Mouse (Mus musculus) c-Kit-positive CD71-positive TER-119-positive erythroid progenitor cells, embryonic 14.5 days (primary cell): ENCODE results near the gene Tbc1d22a.
A peak's percentile ranks its signal among the peaks of the same experiment; 100 is the strongest.
"Not testable (repeated sequence)": the region's sequence is repeated elsewhere in the genome, so short reads cannot be mapped to it uniquely, and the experiment has no call there.

Source experiments
- DNase-seq: peaks from one replicate; pipeline ENCODE4 v3.0.0-alpha.2; 2013; ENCODE audit warnings: low spot score

The Tbc1d22a gene

DNA sequence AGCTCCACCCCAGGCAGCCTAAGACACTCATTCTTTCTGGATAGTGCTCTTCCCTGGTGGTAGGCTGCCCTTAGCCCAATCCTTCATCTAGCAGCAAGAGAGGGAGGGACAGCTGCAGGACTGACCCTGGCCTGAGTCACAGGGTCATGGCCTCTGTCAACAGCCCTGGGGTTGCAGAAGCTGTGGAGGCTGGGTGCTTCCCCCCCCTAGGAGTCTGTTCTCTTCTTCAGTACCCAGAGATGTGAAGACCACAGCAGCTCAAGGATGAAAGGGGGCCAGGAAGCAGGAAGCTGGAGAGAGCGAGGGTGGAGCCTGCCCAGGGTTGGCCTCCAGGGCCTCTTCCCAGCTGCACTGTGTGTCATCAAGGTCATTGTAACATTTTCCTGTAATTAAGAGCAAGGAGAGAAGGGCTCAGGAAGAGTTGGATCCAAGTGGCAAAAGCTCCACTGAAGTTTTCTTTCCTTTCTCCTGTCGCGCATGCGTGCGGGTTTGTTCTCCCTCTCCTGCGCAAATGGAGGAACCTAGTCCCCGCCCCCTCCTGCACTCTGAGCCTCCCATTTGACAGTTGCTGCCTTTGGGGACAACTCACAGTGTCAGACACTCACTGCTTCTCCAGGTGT lies 10.2 kb upstream of the Tbc1d22a start:
- no peak for DNase-seq

DNA sequence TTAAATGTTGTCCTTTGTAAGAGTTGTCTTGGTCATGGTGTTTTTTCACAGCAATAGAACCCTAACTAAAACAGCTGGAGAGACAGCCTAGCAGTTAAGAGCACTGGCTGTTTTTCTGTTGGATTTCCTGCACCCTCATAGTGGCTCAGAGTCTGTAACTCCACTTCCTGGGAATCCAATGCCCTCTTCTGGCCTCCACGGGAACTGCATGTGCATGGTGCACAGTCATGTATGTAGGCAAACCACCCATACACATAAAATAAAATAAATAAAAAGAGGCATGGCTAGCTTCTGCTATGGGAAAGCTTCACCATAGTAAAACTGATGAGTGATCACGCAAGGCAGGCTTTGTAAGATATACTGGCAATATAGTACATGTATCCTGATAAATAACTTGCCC lies 9.0 kb upstream of the Tbc1d22a start:
- DNase-seq = peak; percentile 59

DNA sequence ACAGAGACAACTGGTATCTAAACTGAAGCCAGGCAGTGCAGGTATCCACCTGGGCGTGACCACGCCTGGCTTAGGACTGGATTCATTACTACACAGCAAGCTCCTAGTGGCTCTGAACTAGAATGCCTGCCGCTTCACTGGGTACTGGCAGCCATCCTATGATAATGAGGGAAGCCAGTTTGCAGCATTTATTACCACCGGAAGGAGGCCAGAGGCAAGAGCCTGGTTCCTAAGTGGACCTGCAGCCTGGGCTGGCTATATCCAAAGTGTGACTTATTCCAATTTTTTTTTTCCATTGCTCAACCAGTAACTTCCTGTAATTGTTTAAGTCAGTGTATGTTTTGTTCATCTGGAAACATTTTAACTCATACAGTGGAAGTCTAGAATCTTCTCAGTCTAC lies 7.9 kb upstream of the Tbc1d22a start:
- no peak for DNase-seq

DNA sequence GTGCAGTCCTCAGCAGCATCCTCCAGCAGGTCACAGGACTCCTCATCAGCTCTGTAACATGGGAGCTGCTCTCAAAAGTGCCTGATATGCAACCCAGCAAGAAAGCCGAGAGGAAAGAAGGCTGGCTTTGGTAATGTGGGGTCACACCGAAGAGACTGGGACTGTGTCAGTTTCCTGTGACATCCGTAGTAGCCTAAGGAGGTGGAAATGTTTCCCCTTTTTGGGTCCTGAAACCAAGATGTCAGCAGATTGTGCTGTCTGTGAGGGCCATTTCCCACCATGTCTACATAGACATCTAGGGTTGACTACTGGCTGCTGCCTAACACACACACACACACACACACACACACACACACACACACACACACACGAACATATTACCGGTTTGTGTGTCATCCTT lies 2.1 kb upstream of the Tbc1d22a start:
- DNase-seq = not testable (repeated sequence)

DNA sequence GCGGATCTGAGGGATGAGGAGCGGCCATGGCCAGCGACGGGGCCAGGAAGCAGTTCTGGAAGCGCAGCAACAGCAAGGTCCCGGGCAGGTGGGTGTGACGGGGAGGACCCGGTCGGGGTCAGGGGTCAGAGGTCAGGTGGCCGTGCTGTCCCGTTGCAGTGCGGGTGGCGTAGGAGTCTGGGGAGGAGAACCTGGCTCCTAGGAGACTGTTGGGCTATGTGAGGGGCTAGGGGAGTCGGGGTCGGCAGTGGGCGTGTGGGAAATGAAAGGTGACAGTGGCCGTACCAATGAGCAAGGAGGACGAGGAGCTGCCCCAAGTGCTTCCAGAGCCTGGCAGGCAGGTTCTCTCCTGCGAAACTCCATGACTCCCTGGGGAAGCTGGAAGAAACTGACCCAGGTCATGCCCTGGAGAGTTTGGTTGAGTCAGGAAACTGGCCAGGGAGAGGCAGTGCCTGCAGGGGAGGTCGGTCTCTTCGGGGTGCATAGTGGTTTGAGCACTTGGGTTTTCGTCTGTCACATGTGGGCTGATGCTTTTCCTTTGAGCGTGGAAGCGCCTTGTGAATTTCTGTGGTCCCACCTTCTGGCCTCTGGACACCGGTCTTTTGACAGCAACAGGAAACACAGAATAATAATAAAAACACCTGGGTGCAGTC lies 416 bp downstream of the Tbc1d22a start:
- no peak for DNase-seq

DNA sequence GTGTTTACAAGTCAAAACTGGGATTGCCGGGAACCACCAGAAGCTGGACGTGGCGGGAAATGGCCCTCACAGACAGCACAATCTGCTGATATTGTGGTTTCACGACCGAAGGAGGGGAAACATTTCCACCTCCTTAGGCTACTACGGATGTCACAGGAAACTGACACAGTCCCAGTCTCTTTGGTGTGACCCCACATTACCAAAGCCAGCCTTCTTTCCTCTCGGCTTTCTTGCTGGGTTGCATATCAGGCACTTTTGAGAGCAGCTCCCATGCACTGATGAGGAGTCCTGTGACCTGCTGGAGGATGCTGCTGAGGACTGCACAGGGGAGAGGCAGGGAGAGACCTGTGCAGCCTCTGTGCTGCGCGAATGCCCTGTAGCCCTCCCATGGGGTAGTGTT lies 2.4 kb downstream of the Tbc1d22a start:
- not testable (repeated sequence) for DNase-seq

DNA sequence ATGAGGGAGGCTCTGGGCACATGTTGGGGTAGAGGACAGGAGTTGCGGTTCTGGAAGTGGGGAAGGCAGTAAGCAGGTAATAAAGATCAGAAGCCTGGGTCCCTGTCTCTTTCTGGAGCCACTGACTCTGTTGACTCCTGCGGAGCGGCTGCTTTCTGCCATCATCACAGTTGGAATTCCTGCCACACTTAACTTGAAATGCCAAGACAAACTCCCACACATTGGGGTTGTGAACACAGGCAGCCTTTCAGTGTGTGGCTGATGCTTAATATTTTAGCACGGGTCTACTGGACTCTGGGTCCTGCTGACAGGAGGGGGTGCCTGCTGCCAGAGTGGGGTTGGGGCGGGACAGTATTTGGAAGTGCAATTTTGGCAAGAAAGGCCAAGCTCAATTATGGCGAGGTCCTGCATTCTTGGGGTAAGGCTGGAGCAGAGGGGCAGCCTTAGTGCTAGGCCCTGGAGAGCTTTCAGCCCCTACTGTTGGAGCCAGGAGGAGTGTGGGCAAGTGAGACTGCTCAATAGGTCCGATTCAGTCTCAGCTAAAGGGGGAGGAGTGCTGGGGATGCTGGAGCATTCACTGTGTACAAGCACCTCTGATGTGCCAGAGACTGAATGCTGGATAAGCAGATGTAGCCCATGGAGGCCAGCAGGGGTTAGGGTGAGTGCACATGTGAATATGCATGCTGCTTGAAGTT lies 5.4 kb downstream of the Tbc1d22a start:
- no peak for DNase-seq

DNA sequence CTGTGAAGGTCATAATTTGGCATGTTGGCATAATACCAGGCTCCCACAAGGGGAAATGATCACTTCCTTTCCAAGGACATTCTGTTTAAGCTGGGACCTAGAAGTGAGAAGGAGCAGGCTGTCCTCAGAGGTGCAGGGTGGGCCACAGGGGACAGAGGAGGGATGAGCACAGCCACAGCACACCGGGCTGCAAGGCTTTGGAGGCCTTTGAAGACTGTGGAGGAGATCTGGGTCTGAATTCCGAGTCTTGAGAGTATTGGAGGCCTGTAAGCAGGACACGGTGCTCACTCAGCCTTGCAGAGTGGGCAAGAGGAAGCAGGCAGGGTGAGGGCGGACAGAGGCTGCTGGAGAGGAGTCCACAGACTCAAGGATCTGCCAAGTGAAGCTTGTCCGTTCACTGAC lies 6.0 kb downstream of the Tbc1d22a start:
- DNase-seq = no peak

DNA sequence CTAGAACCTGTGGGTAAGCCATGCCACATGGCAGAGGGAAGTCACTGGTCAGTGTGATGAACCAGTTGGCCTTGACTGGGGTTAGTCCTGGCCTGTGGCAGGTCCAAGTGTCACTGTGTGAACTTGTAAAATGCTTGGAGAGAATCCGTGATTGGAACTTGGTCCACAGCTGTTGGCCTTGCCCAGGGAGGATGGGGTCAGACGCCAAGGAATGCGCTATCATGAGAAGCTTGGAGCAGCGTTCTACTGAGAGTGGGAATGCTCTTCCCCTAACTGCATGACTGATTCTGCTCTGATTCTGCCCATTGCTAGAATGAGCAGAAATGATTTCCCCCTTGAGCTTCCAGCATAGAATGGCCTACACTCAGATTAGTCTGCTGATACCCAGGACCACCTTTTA lies 6.5 kb downstream of the Tbc1d22a start:
- no peak for DNase-seq

DNA sequence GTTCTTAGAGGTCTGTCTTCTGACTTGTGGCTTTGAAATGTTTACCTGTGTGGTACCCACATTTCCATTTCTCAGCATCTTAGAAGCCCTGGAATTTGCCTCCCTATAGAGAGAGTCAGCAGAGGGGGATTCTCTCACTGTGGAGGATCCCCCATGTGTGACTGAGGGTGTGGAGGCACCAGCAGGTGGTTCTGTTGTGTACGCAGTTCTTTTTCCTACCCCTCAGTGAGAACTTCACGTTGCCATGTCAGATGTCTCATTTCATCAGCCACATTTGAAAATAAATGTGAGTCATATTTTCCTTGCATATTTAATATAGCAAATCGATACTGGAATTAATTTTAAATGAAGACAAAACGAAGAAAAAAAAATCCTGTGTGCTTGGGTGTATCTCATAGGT lies 7.1 kb downstream of the Tbc1d22a start:
- no peak for DNase-seq

DNA sequence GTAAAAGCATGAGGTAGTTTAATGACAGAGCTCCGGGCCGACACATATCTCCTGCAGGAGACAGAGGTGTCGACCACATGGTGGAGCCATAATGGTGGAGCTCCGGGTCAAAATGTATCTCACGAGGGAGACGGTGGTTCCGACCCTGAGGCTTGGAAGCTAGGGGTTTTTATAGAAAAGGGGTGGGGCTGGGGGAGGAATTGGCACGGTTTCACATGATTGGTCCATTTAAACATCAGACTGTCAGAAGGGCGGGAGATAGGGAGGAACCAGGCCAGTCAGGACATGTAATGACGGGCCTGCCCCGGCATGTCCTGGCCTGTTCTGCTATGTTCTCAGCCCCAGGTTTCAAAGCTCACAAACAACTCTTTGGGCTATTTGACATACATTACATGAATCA lies 7.6 kb downstream of the Tbc1d22a start:
- not testable (repeated sequence) for DNase-seq

DNA sequence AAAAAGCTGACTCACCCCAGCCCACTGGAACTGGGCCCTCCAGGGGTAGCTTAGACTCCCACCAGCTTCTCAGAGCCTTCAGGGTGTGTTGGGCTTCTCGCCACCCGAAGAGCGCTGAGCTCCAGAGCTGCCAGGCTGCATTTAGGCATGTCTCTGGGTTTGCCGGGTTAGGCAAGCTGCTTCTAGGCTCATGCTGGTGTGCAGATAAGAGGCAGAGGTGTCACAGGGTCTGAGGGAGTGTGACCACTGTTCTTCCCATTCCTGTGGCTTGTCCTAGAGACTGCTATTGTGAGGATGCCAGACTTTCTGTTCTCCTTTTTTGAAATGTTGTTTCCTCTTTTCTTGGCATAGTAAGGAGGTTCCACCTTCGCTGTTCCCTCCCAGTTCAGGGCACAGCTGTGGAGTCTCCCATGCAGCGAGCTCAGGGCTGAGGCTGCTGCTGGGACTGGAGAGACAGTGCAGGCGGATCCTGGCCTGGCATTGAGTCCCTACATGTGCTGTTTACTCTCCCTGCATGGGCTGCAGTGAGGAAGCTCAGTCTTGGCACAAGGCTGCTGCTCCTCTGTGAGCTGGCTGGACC lies 10.8 kb downstream of the Tbc1d22a start:
- no peak for DNase-seq

DNA sequence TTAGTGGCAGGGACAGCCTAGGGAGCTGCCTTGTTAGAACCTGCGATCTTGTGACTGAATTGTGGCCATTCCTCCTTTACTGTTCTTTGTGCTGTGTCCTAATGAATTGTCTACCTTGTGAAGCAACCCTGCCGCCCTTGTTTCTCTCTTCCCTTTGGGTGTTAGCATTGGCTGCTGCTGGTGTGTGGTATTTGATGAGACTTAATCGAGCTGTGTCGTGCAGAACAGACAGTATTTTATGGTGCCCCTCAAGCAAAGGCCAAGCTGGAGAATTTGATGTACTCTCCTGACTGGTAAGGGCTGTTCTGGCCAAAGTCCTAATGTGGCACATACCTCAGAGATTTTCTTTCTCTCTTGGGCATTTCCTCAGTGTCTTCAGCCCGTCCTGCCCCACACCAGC lies 12.0 kb downstream of the Tbc1d22a start:
- DNase-seq = no peak

DNA sequence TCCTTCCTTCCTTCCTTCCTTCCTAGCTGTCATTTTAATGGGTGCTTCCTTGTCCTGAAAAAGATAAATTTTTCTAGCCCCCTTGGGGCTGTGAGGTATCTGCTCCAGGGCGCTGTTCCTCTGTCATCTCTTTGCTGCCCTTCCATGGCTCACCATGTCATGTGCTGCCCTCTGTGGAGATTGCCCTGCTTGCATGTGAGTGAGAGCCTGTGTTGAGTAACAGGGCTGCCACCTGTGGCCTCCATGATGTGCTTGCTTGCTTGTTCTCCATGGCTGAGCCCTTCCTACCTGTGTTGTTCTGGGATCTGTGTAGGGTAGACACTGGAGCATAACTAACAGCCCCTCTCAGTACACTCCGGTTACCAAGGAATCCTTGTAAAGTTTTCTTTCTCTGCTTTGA lies 12.7 kb downstream of the Tbc1d22a start:
- no peak for DNase-seq

DNA sequence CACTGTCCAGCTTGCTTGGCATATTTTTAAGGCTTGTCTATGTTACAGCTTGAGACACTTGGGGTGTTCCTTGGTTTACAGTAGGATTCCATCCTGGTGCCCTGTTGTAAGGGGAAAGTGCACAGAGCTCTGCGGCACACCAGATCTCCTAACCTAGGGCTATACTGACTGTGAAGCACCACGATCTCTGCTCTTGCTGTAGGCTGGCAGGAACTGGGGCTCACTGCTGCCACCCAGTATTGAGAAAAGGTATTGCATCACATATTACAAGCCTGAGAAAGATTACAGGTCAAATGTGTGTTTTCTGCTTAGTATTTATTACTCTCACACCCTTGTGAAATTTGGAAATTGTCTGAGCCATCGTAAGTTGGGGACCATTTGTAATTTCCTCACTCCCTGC lies 13.9 kb downstream of the Tbc1d22a start:
- no peak for DNase-seq

DNA sequence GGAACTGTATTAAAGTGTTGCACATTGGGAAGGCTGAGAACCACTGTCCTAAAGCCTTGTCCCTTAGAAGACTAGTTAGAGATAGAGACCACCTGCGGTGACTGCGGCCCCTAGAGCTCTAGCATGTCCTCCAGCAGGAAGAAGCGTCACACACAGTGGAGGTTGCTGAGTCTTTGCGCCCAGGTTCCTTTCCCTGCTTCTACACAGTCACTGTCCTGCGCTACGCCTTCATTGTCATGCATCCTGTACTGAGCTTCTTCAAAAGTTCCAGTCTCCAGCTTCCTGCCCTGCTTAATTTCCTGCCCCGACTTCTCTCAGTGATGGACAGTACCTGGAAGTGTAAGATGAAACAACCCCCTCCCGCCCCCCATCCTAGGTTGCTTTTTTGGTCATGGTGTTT lies 14.8 kb downstream of the Tbc1d22a start:
- no peak for DNase-seq

DNA sequence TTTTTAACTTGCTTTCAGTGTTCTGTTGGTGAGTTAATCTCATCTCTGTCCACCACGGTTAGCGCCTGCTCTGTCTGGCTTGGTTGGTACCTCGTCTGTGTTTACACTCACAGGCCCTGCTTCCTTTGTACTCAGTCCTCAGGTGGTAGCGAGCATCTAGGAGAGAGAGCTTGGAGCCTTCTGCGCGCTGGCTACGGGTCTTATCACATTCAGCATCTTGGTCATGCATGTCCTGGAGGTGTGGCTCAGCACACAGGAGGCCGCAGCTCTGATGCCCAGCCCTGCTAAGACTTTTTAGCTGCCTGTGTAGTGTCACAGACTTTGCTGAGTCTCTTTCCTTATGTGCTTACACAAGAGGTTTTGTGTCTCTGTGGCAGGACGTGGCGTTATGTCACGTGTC lies 15.4 kb downstream of the Tbc1d22a start:
- DNase-seq = no peak

DNA sequence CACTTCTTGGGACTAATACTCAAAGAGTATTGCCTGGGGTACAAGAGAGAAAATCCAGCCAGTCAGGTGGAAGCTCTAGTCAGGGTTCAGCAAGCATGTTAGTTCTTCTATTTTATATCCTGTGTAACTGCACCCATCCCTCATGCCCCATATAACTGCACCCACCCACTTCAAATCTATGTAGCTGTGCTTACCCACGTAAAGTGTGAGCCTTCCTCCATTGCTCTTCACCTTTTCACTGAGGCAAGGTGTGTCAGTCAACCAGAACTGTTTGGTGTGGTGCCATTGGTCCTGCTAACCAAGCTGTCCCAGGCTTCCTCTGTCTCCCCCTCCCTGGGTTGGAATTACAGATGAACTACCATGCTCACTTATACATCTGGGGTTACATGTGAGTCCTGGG lies 16.9 kb downstream of the Tbc1d22a start:
- no peak for DNase-seq

DNA sequence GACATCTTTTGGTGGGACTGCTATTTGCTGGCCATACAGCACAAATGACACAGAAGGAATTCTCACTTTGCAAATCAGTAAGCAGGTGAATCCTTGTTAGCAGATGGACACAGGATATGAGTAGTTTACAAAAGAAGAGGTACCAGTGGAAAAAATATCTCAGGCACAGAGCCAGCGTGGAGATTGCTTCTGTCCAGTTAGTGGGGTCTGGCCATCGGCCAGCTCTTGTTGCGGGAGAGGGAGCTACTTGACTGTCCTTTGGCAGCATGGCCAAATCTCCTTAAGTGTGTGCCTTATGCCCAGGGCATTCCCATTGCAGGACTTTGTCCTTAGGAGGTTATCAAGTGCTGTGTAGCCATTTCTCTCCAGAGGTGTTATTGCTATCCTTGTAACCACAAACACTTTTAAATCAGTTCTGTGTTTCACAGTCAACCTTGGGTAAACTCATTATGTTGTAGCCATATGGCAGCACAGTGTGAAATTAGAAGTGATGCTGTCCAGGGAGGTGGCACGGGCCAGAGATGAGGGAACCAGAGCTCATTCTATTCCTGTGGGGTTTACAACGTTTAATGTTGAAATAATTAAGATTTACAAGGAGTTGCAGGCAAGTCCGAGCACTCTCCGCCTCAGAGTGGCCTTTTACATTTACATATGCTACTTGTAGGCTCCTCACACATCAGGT lies 17.7 kb downstream of the Tbc1d22a start:
- DNase-seq = no peak

DNA sequence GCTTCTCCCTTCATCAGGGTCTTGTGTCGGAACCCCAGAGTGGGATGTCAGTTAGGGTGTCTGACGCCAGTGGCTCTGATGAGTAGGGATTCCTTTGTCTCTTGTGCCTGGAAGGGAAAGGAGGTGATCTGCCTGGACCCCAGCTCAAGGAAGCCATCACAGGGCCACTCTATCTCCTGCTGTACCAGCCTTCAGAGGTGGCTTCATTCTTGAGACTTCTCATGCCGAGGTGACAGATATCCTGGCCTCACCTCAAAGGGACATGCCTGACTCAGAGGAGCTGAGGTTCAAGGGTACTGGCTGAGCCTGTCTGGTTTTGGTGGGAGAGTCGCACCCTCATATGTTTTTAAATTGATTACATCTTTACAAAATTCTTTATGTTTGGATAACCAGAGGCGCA lies 19.7 kb downstream of the Tbc1d22a start:
- DNase-seq = no peak

DNA sequence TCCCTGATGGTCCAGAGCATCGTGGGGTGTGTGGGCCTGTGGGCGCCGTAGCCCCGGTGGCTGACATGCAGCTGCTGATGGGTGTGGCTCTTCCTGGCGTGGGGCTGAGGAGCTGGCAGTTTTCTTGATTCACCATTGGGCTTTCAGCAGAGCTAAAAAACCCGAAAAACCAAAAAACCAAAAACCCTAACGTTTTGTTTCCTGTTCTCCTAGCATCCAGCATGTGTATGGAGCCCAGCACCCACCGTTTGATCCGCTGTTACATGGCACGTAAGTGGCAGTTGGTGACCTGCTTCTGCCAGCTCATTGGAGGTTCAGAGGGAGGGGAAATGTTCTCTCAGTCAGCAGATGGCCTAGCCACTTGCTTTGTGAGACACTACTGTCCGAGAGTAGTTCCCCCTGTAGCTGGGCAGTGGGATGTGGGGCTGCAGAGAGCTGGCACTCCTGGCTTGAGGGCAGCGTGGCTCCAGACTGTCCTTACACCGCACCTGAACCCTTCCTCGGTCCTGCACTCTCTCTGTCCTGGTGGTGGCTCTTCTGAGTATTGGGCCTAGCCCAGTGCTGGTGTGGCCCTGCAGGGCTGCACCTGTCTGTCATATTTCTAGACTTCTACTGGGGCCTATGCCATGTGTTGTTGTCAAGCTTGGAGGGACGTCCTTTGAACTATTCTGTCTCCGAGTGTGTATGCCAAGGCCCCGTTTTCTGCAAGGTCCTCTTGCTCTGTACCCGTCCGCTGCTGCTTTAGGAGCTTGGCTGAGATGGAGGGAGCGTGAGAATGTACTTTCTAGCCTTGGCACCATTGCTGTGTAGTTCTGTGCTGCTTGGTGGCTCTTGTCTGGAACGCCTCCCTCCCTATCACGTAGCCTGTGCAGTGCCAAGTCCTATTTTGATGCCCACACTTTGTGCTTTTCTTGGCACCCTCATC lies 20.5 kb downstream of the Tbc1d22a start:
- DNase-seq = no peak

DNA sequence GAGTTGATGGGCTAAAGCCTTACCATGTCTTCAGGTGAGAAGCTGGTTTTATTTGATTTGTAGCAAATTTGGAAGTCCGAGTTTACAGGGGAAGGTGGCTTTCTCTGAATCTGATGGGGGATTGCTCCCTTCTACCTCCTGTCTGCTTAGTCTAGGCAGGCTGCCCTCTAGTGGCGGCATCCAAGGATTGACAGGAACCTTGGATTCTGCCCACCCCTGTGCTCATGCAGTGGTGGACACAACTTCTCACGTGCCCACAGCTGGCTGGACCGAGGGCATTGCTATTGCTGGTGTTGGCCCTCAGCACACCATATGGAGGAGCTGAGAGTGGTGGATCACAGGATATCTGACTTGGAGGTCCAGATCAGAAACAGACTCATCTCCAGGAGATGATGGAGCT lies 22.0 kb downstream of the Tbc1d22a start:
- no peak for DNase-seq
